Mouse (Mus musculus) stomach, postnatal 0 days (tissue): ENCODE measurements around the gene Neurog2. TPM values are rescaled to one million over a fixed set of nuclear protein-coding genes. Genes with fewer than 3 reads are reported as not detected.

Source experiments
- ATAC-seq: fragments of 200-750 bp; cut with Nextera tagmentation; 2 replicates; pipeline ENCODE4 v1.8.0; 2017; ENCODE audit not compliant: low FRiP score, low TSS enrichment
- DNase-seq: peaks from one replicate; pipeline ENCODE4 v3.0.0-alpha.2; 2016; ENCODE audit warnings: low spot score
- H3K27ac ChIP-seq: fragments of 300-500 bp; sonication (generic); replicated peaks from 2 replicates; pipeline ENCODE4 v1.5.1; 2014; ENCODE audit warnings: mild to moderate bottlenecking, control low read depth
- H3K27me3 ChIP-seq: fragments of 300-500 bp; sonication (generic); 2 replicates; pipeline ENCODE4 v1.6.1; 2014; ENCODE audit warnings: low read length; ENCODE audit not compliant: control insufficient read depth, insufficient read depth
- H3K36me3 ChIP-seq: fragments of 300-500 bp; sonication (generic); 2 replicates; pipeline ENCODE4 v1.6.1; 2014; ENCODE audit warnings: low read length, mixed read lengths; ENCODE audit not compliant: control insufficient read depth, insufficient read depth
- H3K4me1 ChIP-seq: fragments of 300-500 bp; sonication (generic); replicated peaks from 2 replicates; pipeline ENCODE4 v1.6.1; 2014; ENCODE audit warnings: antibody characterized with exemption; ENCODE audit not compliant: control insufficient read depth, insufficient read depth
- H3K4me2 ChIP-seq: fragments of 300-500 bp; sonication (generic); replicated peaks from 2 replicates; pipeline ENCODE4 v1.6.1; 2014; ENCODE audit warnings: low read depth, mild to moderate bottlenecking, control low read depth, moderate library complexity
- H3K4me3 ChIP-seq: fragments of 300-500 bp; sonication (generic); 2 replicates; pipeline ENCODE4 v1.5.1; 2014; ENCODE audit warnings: low read depth, low read length, control low read depth
- H3K9ac ChIP-seq: fragments of 300-500 bp; sonication (generic); 2 replicates; pipeline ENCODE4 v1.6.1; 2014; ENCODE audit warnings: mild to moderate bottlenecking, low read length, control low read depth, mixed read lengths
- H3K9me3 ChIP-seq: fragments of 300-500 bp; sonication (generic); 2 replicates; pipeline ENCODE4 v1.6.1; 2016; ENCODE audit warnings: low read length; ENCODE audit not compliant: control insufficient read depth
- CTCF ChIP-seq: IDR thresholded peaks from 2 replicates; pipeline ENCODE4 v1.5.1; 2016; ENCODE audit warnings: antibody characterized with exemption, low read depth, mild to moderate bottlenecking, moderate library complexity
- EP300 ChIP-seq: optimal IDR thresholded peaks from 2 replicates; pipeline ENCODE3; 2016; ENCODE audit warnings: antibody characterized with exemption
- WGBS: fragments of 180-500 bp; shearing (Covaris S2); extraction: QIAGEN DNeasy Blood & Tissue Kit; methylation state at CpG from one replicate; pipeline ENCODE4 v1.1.7; 2014; 5-methylcytosine and 5-hydroxymethylcytosine counted together
- polyA plus RNA-seq: library from polyadenylated mRNA; unstranded; fragments of >200 nt; fragmentation: Nextera tagmentation; extraction: Ambion mirVana; gene quantifications from 2 replicates; pipeline ENCODE4 v1.2.1, GENCODE M21; 2015

Neurog2 gene
- polyA plus RNA-seq, 1 experiment from 2014 or later = not detected

DNA sequence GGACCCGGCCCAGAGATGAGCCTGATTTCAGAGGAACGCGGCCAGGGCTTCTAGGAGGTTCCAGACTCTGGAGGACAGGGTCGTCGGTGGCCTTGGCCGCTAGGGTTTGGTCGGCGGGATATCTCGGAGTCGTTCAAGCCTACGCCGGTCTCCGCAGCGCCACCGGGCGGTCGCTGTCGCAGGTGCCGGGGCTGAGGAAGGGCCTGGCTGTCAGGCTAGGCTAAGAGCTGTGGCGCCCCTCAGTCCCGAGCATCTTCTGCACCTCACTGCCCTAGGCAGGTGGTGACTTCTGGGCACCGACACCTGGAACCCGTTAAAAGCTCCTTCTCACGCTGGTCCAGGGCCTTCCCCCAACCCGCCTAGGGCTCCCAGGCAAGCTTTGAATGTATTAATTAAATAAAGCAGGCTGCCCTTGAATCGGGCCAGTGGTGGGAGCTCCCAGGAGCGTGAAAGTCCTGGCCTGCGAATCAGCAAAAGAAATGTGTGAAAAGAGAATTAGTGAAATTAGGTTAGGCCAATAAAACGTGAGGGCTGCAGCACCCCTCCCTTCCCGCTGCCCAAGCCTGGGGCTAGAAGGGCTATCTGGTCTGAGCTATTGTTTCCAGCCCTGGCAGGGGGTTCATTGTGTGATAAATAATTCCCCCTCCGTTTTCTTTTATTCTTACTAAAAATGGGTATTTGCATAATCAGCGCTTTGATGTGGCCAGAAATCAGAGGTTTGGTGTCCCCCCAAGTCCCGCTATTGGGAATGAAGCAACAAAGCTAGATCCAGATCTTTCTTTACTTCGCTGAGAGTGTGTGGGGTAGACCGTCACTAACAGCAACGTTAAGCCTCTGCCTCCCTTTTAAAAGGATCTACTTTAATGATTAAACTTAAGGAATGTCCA lies 7.2 kb downstream of the Neurog2 start:
- no peaks in the 10 kb centered on the region for H3K9me3 ChIP-seq
- no peak overlapping the region for H3K4me2 ChIP-seq
- DNase-seq = peak; percentile 48
- WGBS = 4% methylated on average over 31 of the region's 36 CpGs
- H3K4me1 ChIP-seq = no peaks in the 10 kb centered on the region
- no peaks in the 10 kb centered on the region for H3K36me3 ChIP-seq
- H3K4me3 ChIP-seq = no peak overlapping the region
- peak; percentile 56 for ATAC-seq
- TF ChIP-seq CTCF (peak; percentile 68), EP300 (no peak)
- H3K9ac ChIP-seq = no peak overlapping the region
- no peak overlapping the region for H3K27ac ChIP-seq
- H3K27me3 ChIP-seq = peaks cover 18% of the 10 kb centered on the region

DNA sequence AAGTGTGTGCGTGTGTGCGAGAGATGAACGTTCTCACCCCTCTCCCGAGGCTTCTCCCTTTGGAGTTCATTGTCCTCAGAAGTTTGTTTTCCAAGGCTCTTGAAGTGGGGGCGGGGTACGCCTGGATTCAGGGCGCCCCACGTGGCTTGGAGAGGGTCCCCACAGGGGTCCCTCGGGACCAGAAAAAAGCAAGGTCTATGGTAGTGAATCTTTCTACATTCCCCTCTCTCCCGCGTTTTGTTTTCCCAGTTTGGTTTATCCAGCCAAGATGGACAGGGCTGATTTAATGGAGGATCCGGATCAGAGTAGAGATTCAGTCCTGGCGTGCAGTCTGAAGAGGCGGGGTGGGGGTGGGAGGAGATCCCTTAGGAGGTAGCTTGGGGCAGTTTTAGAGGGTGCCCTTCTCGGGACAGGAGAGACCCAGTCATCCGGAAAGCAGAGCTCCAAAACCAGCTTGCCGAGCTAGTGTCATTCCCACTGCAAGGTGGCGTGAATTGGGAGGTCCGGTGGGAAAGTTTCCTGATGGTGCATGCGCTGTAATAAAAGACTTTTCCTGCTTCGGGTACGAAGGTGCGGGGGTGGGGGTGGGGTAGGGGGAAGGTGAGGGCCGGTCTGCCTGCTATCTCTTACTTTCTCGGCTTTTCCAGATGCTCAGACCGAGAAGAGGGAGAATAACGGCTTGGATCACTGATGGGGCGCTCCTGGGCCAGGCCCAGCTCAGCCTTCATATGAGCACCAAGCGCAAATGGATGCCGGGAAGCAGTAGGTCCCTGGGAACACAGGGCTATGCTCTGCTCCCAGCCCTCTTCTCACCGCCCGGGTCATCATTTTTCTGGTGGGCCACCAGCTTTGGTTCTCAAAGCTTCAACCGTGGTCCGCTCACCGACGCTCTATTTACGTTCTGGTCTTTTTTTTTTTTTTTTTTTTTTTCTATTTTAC lies 8.1 kb downstream of the Neurog2 start:
- no peaks in the 10 kb centered on the region for H3K36me3 ChIP-seq
- peaks cover 16% of the 10 kb centered on the region for H3K27me3 ChIP-seq
- no peak for ATAC-seq
- no peak overlapping the region for H3K9ac ChIP-seq
- no peak overlapping the region for H3K27ac ChIP-seq
- no peak overlapping the region for H3K4me2 ChIP-seq
- no peak for DNase-seq
- no peak overlapping the region for H3K4me3 ChIP-seq
- no peaks in the 10 kb centered on the region for H3K4me1 ChIP-seq
- no peaks in the 10 kb centered on the region for H3K9me3 ChIP-seq
- TF ChIP-seq EP300 (no peak), CTCF (no peak)
- WGBS = 5% methylated on average over 37 of the region's 37 CpGs

DNA sequence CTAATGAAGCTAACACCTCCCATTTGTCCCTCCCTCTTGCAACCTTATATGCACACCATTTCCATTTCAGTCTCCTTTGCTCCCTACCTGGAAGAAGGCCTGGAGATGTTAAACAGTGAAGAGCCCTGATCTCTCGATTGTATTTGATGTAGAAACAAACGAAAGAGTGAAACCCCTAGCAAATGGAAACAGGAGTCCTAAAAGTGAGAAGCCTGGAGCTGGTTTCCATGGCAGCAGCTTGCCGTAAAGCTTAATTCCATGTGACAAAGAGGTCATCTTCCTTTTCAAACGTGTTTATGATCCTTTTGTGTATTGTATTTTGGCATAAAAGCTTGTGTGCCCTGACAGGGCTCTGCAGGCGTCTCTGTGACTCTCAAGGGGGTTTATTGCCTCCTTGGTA lies 9.3 kb downstream of the Neurog2 start:
- H3K4me1 ChIP-seq = no peaks in the 10 kb centered on the region
- 6% methylated on average over 5 of the region's 5 CpGs for WGBS
- TF ChIP-seq EP300 = no peak
- no peak for TF ChIP-seq CTCF
- no peaks in the 10 kb centered on the region for H3K36me3 ChIP-seq
- H3K4me2 ChIP-seq = no peak overlapping the region
- peaks cover 14% of the 10 kb centered on the region for H3K27me3 ChIP-seq
- DNase-seq = no peak
- no peak overlapping the region for H3K27ac ChIP-seq
- H3K9me3 ChIP-seq = no peaks in the 10 kb centered on the region
- no peak for ATAC-seq
- H3K9ac ChIP-seq = no peak overlapping the region
- H3K4me3 ChIP-seq = no peak overlapping the region

DNA sequence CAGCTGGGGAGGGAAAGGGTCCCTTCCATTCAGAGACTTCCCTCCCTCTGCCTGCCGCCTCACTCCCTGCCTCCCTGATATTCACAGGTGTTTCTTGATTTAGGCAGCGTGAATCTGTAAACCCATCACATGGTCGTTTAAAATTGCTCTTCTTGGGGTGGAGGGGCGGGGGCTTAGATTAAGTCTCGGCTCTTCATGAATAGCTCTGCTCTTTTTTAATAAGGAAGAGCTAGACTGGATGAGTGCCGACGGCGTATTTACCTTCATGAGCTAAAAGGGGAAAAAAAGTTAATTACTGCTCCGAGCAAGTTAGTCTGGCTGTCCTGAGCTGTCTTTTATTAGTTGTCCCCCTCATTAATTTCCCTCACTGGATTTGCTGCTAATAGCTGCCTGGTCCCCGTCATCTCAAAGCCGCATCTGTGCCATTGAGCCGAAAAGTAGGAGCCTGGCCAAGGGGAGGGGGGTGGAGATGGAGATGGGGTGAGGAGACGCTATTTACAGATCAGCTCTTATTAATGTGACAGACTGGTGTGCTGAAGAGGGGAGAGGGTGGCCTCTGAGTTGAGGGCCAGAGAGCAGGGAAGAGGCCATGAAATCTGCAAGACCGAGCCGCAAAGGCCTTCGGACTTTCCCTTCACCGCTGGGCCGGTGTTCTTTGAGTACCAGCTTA lies 13.4 kb downstream of the Neurog2 start:
- H3K4me2 ChIP-seq = no peak overlapping the region
- H3K9me3 ChIP-seq = no peaks in the 10 kb centered on the region
- no peak overlapping the region for H3K4me3 ChIP-seq
- no peak overlapping the region for H3K27ac ChIP-seq
- 46% methylated on average over 18 of the region's 18 CpGs for WGBS
- no peak for TF ChIP-seq EP300
- no peak for TF ChIP-seq CTCF
- DNase-seq (no peak), ATAC-seq (no peak)
- H3K4me1 ChIP-seq = no peaks in the 10 kb centered on the region
- no peaks in the 10 kb centered on the region for H3K27me3 ChIP-seq
- no peak overlapping the region for H3K9ac ChIP-seq
- no peaks in the 10 kb centered on the region for H3K36me3 ChIP-seq

DNA sequence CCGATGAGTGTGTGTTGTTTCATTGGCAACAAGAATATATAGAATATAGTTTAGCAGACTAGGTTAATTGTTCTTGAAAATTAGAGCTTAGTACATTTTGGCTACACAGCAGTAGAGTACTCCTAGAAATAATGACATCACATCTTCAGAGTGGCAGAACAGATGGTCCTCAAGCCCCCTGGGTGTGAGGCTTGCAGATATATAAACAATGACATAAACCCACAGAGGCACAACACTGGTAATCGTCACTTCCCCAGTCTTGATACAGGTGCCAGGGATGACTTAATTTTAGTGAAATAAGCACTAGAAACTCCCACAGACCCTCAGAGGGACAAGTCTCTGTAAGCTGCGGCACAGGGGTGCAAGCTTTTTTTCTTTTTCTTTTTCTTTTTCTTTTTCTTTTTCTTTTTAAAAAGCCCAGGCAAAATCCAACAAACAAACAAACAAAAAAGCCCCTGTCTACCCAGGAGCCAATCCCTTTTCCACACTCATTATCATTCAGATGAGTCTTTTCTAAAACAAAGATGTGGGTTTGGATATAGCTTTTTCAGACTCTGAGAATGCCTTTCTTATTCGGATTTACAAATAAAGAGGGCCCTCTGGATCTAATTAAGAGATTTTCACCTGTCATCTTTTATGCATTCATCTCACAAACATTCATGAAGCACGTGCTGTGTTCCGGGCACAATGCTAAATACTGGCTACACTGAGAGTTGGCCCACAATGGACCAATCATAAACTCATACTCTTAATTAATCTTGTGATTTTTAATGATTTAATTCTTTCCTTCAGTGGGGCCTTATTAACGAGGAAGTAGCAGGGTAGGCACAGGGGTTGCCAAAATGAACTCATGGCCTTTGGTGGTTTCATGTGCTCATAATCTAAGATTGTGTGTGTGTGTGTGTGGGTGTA lies 19.1 kb downstream of the Neurog2 start:
- WGBS = 61% methylated on average over 7 of the region's 7 CpGs
- DNase-seq = no peak
- Histone ChIP-seq H3K4me1 (no peaks in the 10 kb centered on the region), H3K9ac (no peak overlapping the region), H3K4me2 (no peak overlapping the region), H3K27me3 (no peaks in the 10 kb centered on the region), H3K36me3 (no peaks in the 10 kb centered on the region), H3K4me3 (no peak overlapping the region), H3K9me3 (no peaks in the 10 kb centered on the region), H3K27ac (no peak overlapping the region)
- TF ChIP-seq EP300 = no peak
- no peak for TF ChIP-seq CTCF
- ATAC-seq = no peak
